Mouse (Mus musculus) limb, embryonic 13.5 days (tissue): ENCODE results near the gene Klhl12. TPM values are rescaled to one million over a fixed set of nuclear protein-coding genes. Genes with fewer than 3 reads are reported as not detected.
"Not testable (repeated sequence)": the region's sequence is repeated elsewhere in the genome, so short reads cannot be mapped to it uniquely, and the experiment has no call there.

ENCODE experiments used
- ATAC-seq: fragments of 200-750 bp; cut with Nextera tagmentation; 2 replicates; pipeline ENCODE4 v1.8.0; 2017; ENCODE audit warnings: low read depth, moderate number of reproducible peaks, moderate TSS enrichment; ENCODE audit not compliant: low FRiP score
- H3K27ac ChIP-seq: fragments of 300-500 bp; sonication (generic); 2 replicates; pipeline ENCODE4 v1.5.1; 2015; ENCODE audit warnings: inconsistent platforms, mild to moderate bottlenecking, moderate library complexity
- H3K27me3 ChIP-seq: fragments of 300-500 bp; sonication (generic); 2 replicates; pipeline ENCODE4 v1.6.1; 2015; ENCODE audit warnings: mild to moderate bottlenecking, inconsistent platforms
- H3K36me3 ChIP-seq: fragments of 300-500 bp; sonication (generic); 2 replicates; pipeline ENCODE4 v1.6.1; 2015; ENCODE audit warnings: inconsistent platforms, mild to moderate bottlenecking, moderate library complexity
- H3K4me1 ChIP-seq: fragments of 300-500 bp; sonication (generic); 2 replicates; pipeline ENCODE4 v1.6.1; 2015; ENCODE audit warnings: inconsistent platforms
- H3K4me2 ChIP-seq: fragments of 300-500 bp; sonication (generic); replicated peaks from 2 replicates; pipeline ENCODE4 v1.6.1; 2015; ENCODE audit warnings: inconsistent platforms, mild to moderate bottlenecking, moderate library complexity
- H3K4me3 ChIP-seq: fragments of 300-500 bp; sonication (generic); 2 replicates; pipeline ENCODE4 v1.5.1; 2015; ENCODE audit warnings: moderate library complexity, mild to moderate bottlenecking, inconsistent platforms
- H3K9ac ChIP-seq: fragments of 300-500 bp; sonication (generic); 2 replicates; pipeline ENCODE4 v1.6.1; 2015; ENCODE audit warnings: mild to moderate bottlenecking, inconsistent platforms
- H3K9me3 ChIP-seq: fragments of 300-500 bp; sonication (generic); 2 replicates; pipeline ENCODE4 v1.6.1; 2016; ENCODE audit warnings: inconsistent platforms
- WGBS: fragments of 180-500 bp; shearing (Covaris S2); methylation state at CpG from one replicate; pipeline ENCODE4 v1.1.7; 2015; 5-methylcytosine and 5-hydroxymethylcytosine counted together
- polyA plus RNA-seq: library from polyadenylated mRNA; unstranded; fragments of >200 nt; fragmentation: Nextera tagmentation; extraction: Ambion mirVana; gene quantifications from 2 replicates; pipeline ENCODE4 v1.2.1, GENCODE M21; 2015

The Klhl12 gene
- polyA plus RNA-seq, 1 experiment from 2014 or later, result 29.4 TPM

DNA sequence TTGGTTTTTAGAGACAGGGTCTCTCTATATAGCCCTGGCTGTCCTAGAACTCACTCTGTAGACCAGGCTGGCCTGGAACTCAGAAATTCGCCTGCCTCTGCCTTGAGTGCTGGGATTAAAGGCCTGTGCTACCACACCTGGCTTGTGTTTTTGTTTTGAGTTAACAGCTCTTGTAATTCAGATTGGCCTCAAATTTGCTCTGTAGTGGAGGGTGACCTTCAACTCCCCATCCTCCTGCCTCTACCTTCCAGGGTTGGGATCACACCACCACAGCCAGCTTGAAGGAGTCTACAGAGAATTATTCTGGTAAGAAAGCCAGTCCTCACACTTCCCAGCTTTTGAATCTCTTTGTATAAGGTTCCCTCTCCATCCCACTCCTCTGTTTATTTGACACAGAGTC, 45.6 kb downstream of the Klhl12 start:
- H3K9ac ChIP-seq, result no peak overlapping the region
- H3K4me1 ChIP-seq, result peaks cover 4% of the 10 kb centered on the region
- no peak for ATAC-seq
- no peak overlapping the region for H3K4me2 ChIP-seq
- H3K27me3 ChIP-seq, result no peaks in the 10 kb centered on the region
- 100% methylated on average over 1 of the region's 1 CpGs for WGBS
- peaks cover 58% of the 10 kb centered on the region for H3K36me3 ChIP-seq
- no peak overlapping the region for H3K27ac ChIP-seq
- no peaks in the 10 kb centered on the region for H3K9me3 ChIP-seq
- no peak overlapping the region for H3K4me3 ChIP-seq

DNA sequence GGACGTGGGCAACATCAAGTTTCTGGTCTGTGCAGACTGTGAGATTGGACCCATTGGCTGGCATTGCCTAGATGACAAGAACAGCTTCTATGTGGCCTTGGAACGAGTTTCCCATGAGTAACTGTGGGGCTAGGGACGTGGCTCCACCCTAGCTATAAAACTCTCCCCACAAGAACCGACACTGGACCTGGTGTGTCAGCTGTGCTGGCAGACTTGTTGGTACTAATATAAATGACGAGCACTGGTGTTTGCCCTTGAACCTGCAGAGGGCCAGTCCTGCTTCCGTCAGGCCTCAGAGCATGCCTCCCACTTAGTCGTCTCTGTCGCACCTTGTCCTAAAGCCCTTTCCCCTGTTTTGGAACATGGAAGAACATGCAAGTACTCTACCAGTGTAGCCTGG, 50.9 kb downstream of the Klhl12 start:
- H3K36me3 ChIP-seq, result peaks cover 66% of the 10 kb centered on the region
- H3K27ac ChIP-seq, result no peak overlapping the region
- H3K4me2 ChIP-seq, result no peak overlapping the region
- no peak overlapping the region for H3K4me3 ChIP-seq
- no peak overlapping the region for H3K9ac ChIP-seq
- peaks cover 5% of the 10 kb centered on the region; the same call in 1 of the 2 replicates for H3K27me3 ChIP-seq
- no peaks in the 10 kb centered on the region for H3K9me3 ChIP-seq
- H3K4me1 ChIP-seq, result no peaks in the 10 kb centered on the region
- WGBS, result 91% methylated on average over 8 of the region's 8 CpGs
- no peak for ATAC-seq

DNA sequence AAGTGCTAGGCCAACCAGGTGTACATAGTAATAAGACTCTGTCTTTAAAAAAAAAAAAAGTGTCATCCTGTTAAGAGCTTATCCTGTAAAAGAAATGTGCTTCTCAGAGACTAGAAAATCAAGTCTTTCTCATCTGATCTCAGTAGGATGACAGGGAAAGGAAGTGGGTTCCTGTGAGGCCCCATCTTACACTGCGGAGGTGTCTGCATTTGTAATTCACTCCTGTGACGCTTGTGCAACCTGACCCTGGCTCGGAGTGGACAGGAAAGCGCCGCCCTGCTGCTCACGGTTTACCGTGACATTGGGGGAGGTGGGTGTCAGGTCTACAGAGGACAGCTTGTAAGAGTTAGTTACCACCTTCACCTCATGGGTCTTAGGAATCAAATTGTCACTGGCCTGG, 54.7 kb downstream of the Klhl12 start:
- WGBS, result 35% methylated on average over 7 of the region's 7 CpGs
- peaks cover 12% of the 10 kb centered on the region for H3K4me1 ChIP-seq
- no peak overlapping the region for H3K27ac ChIP-seq
- H3K4me2 ChIP-seq, result no peak overlapping the region
- peaks cover 43% of the 10 kb centered on the region for H3K27me3 ChIP-seq
- H3K36me3 ChIP-seq, result peaks cover 42% of the 10 kb centered on the region
- no peak overlapping the region for H3K4me3 ChIP-seq
- ATAC-seq, result no peak
- no peak overlapping the region for H3K9ac ChIP-seq
- no peaks in the 10 kb centered on the region for H3K9me3 ChIP-seq

DNA sequence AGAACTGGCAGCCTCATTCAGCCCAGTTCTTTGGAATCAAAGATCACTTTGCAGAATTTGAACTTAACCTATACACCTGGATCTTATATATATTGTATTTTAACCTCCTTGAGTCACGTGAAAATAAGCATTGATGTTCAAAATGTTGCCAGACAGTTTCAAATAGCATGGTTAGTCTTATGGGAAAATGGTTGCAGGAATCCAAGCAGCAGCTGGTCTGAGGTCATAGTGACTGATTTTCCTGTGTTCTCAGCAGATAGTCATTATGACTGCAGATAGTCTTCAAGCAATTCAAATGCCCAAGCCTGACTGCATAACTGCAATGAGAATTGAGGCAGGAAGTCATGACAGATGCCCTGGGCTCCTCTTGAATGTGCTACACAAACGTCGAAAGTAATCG, 56.9 kb downstream of the Klhl12 start:
- Histone ChIP-seq H3K4me2 (no peak overlapping the region), H3K4me1 (peaks cover 27% of the 10 kb centered on the region), H3K27me3 (peaks cover 45% of the 10 kb centered on the region), H3K27ac (no peak overlapping the region), H3K9me3 (no peaks in the 10 kb centered on the region), H3K9ac (no peak overlapping the region), H3K4me3 (no peak overlapping the region), H3K36me3 (peaks cover 20% of the 10 kb centered on the region)
- ATAC-seq, result no peak
- 62% methylated on average over 4 of the region's 4 CpGs for WGBS

DNA sequence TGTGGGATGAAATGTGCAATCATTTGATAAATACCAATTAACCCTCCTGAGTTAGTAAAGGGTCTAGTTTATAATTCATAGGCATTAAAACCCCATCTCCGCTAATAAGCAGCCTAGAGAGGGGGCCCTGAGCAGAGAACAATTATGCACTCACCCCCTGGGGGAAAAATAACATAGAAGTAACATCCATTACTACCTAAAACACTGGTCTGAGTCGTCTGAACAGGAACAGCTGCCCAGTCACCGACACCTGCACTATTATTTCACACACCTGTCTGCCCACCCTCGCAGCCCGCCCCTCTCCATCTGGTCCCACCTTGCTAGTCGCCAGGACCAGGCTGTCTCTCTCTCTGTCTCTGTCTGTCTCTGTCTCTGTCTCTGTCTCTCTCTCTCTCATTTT, 57.3 kb downstream of the Klhl12 start:
- Histone ChIP-seq H3K4me1 (peaks cover 27% of the 10 kb centered on the region), H3K9ac (no peak overlapping the region), H3K27me3 (peaks cover 45% of the 10 kb centered on the region), H3K4me3 (no peak overlapping the region), H3K4me2 (peak overlapping the region; percentile 77), H3K9me3 (no peaks in the 10 kb centered on the region), H3K36me3 (peaks cover 16% of the 10 kb centered on the region), H3K27ac (no peak overlapping the region)
- 33% methylated on average over 6 of the region's 6 CpGs for WGBS
- no peak for ATAC-seq

DNA sequence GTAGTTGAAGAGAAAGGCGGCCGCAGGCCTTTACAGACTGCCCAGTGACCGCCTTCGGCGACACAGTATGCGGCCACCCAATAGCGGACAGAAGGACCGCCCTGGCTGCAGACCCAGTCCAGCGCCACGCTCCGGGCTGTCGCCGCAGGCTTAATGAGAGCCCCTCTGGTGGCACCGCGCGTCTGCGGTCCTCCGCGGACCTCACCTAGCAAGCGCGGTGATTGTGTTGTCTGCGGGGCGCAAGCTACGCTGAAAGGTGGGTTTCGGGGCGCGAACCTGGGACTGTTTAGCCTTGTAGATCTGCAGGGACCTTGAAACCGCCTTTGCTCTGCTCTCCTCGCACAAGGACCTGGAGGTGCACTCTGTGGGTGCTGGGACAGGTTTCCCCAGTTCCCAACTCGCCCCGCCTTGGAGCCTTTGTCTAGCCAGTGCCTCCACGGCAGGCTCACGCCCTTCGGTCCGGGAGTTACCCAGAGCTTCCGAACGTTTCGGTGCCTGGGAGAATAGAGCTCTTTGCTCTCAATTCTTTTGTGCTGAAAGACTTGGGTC, 58.1 kb downstream of the Klhl12 start:
- ATAC-seq, result no peak
- no peak overlapping the region for H3K27ac ChIP-seq
- 3% methylated on average over 38 of the region's 38 CpGs for WGBS
- no peaks in the 10 kb centered on the region for H3K9me3 ChIP-seq
- peaks cover 8% of the 10 kb centered on the region for H3K36me3 ChIP-seq
- peak overlapping the region; percentile 77 for H3K4me2 ChIP-seq
- H3K4me3 ChIP-seq, result peak overlapping the region; percentile 43
- H3K27me3 ChIP-seq, result peaks cover 45% of the 10 kb centered on the region
- peaks cover 27% of the 10 kb centered on the region for H3K4me1 ChIP-seq
- H3K9ac ChIP-seq, result peak overlapping the region; percentile 65

DNA sequence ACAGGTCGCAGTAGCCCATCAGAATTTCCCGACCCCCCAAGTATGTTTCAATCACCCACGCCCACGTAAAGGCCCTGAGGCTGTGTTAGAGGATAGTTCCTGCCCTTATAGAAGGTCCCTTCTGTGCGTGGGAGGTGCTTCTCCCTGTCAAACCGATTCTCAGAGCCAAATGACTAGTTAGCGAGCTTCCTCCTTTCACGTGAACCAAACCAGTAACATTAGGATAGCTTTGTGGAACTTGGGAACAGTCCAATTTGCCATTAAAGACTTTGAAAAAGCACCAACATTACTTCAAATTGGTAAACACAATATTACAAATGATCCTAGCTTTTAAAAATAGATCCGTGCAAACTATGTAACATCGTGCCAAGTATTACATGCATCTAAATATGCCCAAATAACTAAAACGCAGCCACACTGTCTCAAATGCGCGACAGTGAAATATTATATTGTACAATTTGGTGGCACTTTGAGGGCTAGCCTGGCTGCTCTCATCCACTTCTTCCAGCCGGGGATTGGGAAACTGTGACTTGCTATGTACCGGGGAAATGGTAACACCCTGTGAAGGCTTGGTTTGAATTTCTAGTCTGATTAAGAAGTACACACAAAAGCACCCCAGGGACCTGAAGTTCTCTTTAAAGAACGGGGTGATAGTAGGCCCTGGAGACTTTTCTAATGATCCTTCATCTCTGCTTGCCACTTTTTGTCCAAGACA, 58.7 kb downstream of the Klhl12 start:
- peak overlapping the region; percentile 43 for H3K4me3 ChIP-seq
- WGBS, result 43% methylated on average over 16 of the region's 16 CpGs
- H3K9me3 ChIP-seq, result no peaks in the 10 kb centered on the region
- H3K9ac ChIP-seq, result peak overlapping the region; percentile 65
- peaks cover 30% of the 10 kb centered on the region for H3K4me1 ChIP-seq
- peaks cover 5% of the 10 kb centered on the region for H3K36me3 ChIP-seq
- H3K27me3 ChIP-seq, result peaks cover 45% of the 10 kb centered on the region
- H3K4me2 ChIP-seq, result peak overlapping the region; percentile 77
- ATAC-seq, result no peak
- no peak overlapping the region for H3K27ac ChIP-seq

DNA sequence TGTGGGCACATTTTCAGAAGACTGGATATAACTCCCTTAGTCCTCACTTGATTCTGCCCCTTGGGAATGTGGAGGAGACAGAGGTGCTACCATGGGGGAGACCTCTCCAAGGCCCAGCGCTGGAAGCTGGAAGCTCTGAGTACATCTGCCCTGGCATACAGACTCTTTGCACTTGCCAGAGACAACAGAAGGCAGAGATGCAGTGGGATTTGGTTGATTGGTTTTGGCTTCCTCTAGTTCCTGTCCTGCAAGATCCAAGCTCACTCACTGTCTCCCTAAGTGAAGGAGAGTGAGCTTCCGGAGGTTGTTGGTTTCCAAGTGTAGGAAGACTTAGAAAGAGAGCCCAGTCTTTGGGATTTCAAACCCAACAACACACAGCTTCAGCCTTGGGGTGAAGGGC, 60.6 kb downstream of the Klhl12 start:
- peaks cover 42% of the 10 kb centered on the region for H3K27me3 ChIP-seq
- no peaks in the 10 kb centered on the region for H3K36me3 ChIP-seq
- 75% methylated on average over 2 of the region's 2 CpGs for WGBS
- ATAC-seq, result no peak
- H3K4me2 ChIP-seq, result no peak overlapping the region
- no peaks in the 10 kb centered on the region for H3K9me3 ChIP-seq
- H3K4me3 ChIP-seq, result no peak overlapping the region
- H3K4me1 ChIP-seq, result peaks cover 30% of the 10 kb centered on the region
- no peak overlapping the region for H3K9ac ChIP-seq
- H3K27ac ChIP-seq, result peak overlapping the region; percentile 64

DNA sequence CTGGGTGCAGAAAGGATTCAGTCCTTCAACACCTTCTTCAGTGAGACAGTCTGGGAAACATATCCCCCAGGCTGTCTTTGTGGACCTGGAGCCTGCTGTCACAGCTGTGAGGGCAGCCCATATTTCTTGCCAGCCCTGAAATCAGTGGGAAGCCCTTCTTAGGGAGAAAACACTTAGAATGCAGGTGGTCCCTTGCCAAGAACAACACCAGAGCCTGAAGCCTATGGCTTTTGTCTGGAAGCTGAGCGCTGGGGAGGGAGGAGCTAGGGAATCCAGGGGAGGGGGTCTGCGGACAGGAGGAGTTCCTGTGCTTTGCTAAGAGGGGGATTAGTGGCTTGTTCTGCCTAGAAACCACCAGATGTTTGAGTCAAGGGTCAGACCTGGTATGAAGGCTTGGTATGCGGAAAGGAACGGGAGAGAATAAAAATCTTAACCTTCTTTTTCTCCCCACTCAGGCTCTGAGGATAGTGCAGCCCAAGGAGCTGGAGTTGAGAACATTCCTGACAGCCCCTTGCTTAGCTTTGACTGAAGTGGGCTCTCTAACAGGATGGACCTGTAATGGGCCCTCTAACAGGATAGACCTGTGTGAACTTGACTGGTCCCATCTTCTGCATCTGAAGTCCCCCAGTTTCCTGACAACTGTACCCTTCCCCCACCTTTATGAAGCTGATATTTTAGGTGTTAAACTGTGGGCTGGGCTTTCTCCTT, 61.3 kb downstream of the Klhl12 start:
- H3K27me3 ChIP-seq, result peaks cover 36% of the 10 kb centered on the region
- no peaks in the 10 kb centered on the region for H3K36me3 ChIP-seq
- peaks cover 30% of the 10 kb centered on the region for H3K4me1 ChIP-seq
- H3K9me3 ChIP-seq, result no peaks in the 10 kb centered on the region
- peak overlapping the region; percentile 5; the same call in 1 of the 2 replicates for H3K4me2 ChIP-seq
- 8% methylated on average over 4 of the region's 4 CpGs for WGBS
- peak; percentile 80 for ATAC-seq
- peak overlapping the region; percentile 64 for H3K27ac ChIP-seq
- H3K9ac ChIP-seq, result no peak overlapping the region
- H3K4me3 ChIP-seq, result no peak overlapping the region

DNA sequence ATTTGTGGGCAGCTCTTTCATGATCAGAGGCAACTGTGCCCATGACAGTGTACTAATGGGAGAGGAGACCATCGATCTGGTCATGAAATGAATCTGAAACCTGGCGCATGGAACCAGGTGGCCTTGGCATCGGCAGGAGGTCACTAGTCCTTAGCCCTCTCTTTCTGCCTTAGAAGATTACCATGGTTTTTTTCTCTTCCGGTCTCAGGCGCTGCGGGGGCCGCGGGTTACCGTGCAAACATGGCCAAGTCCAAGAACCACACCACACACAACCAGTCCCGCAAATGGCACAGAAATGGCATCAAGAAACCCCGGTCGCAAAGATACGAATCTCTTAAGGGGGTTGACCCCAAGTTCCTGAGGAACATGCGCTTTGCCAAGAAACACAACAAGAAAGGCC, 62.5 kb downstream of the Klhl12 start:
- H3K9ac ChIP-seq, H3K36me3 ChIP-seq, H3K27ac ChIP-seq, H3K4me3 ChIP-seq, H3K4me2 ChIP-seq, H3K9me3 ChIP-seq, ATAC-seq: not testable (repeated sequence)
- H3K27me3 ChIP-seq, result peaks cover 24% of the 10 kb centered on the region
- WGBS, result 94% methylated on average over 14 of the region's 14 CpGs
- peaks cover 27% of the 10 kb centered on the region for H3K4me1 ChIP-seq

DNA sequence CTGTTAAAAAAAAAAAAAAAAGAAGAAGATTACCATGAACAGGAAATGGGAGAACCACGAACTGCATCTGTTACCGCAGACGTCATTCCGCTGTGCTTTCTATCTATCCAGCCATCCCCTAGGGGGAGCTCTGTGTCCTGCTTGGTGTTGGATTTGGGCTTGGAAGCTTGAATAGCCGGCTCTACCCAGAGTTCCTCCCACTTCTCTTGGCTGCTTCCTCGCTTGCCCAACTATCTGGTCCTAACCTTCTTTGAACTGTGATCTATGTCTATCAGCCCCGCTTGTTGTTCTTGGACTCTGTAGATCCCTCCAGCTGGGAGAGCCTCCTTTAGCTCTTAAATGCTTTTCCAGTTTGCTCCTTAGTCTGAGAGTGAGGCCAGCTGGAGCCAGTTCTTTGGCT, 63.3 kb downstream of the Klhl12 start:
- H3K27me3 ChIP-seq, result peaks cover 15% of the 10 kb centered on the region
- H3K9me3 ChIP-seq, result no peaks in the 10 kb centered on the region
- no peak overlapping the region for H3K27ac ChIP-seq
- H3K4me1 ChIP-seq, result peaks cover 19% of the 10 kb centered on the region
- H3K36me3 ChIP-seq, result no peaks in the 10 kb centered on the region
- H3K4me2 ChIP-seq, result no peak overlapping the region
- 17% methylated on average over 7 of the region's 7 CpGs for WGBS
- no peak overlapping the region for H3K4me3 ChIP-seq
- H3K9ac ChIP-seq, result no peak overlapping the region
- ATAC-seq, result no peak

DNA sequence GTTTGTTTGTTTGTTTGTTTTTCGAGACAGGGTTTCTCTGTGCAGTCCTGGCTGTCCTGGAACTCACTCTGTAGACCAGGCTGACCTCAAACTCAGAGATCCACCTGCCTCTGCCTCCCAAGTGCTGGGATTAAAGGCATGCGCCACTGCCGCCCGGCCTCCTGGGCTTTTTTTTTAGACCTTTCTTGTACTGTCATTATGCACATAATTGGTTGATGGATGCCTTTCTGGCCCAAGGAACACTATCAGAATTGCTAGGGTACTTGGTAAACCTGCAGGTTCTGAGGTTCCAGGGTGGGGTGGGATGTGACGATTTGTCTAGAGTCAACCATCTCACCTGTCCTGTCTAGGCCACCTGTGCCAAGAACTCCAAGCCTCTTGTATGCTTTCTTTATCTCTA, 63.9 kb downstream of the Klhl12 start:
- not testable (repeated sequence) for H3K4me2 ChIP-seq, ATAC-seq, H3K9ac ChIP-seq, H3K4me3 ChIP-seq, H3K9me3 ChIP-seq, H3K36me3 ChIP-seq, H3K27ac ChIP-seq
- Histone ChIP-seq H3K27me3 (peaks cover 10% of the 10 kb centered on the region), H3K4me1 (peaks cover 18% of the 10 kb centered on the region)
- 88% methylated on average over 5 of the region's 5 CpGs for WGBS
